Comparison of ENCODE assay signal across 22 mouse cellular contexts in genomic region chr1:53782956-53783355, GRCm38 (mm10). TPM values are rescaled to one million over a fixed set of nuclear protein-coding genes. Genes with fewer than 3 reads are reported as not detected.
DNase-seq lines count a peak whose midpoint lies in the region; ATAC-seq and TF ChIP-seq lines count a peak whose summit lies in the region.
"Had no signal": no experiment of that assay in that cellular context is flagged by ENCODE, and none has a peak within 500 bp of the region (broad histone marks: within the 10 kb centered on the region; RNA-seq: fewer than 3 reads in every experiment).

No protein-coding gene starts in this region.

- TF ChIP-seq POLR2A in bone marrow macrophage, adult 2 months (IDR thresholded peaks at IDR 0.05; ENCODE audit: borderline replicate concordance, low read depth, low read length), result no peak

- no peak for ATAC-seq in heart, embryonic 14.5 days (ENCODE audit: insufficient number of reproducible peaks, insufficient read depth, low FRiP score, low read depth)
- no peak for ATAC-seq in heart, embryonic 12.5 days (ENCODE audit: insufficient number of reproducible peaks, low FRiP score)
- no peak for ATAC-seq in liver, embryonic 15.5 days (ENCODE audit: insufficient read depth)
- no peak for ATAC-seq in forebrain, embryonic 11.5 days (replicated peaks; ENCODE audit: low FRiP score)
- ATAC-seq: forebrain, embryonic 14.5 days; lung, postnatal 0 days had no signal

- no peaks in the 10 kb centered on the region for H3K36me3 ChIP-seq in heart, embryonic 14.5 days (ENCODE audit: control insufficient read depth, insufficient read depth, low read length)
- H3K36me3 ChIP-seq in heart, embryonic 12.5 days, result no peaks in the 10 kb centered on the region
- H3K36me3 ChIP-seq in liver, embryonic 15.5 days (replicated peaks), result no peaks in the 10 kb centered on the region
- H3K36me3 ChIP-seq in limb, embryonic 10.5 days, result no peaks in the 10 kb centered on the region
- no peaks in the 10 kb centered on the region for H3K36me3 ChIP-seq in forebrain, embryonic 11.5 days (ENCODE audit: control insufficient read depth, insufficient read depth, low read length)
- H3K36me3 ChIP-seq: embryonic facial prominence, embryonic 15.5 days; heart, embryonic 15.5 days; hindbrain, embryonic 10.5 days; kidney, embryonic 15.5 days; midbrain, embryonic 10.5 days had no signal

- TF ChIP-seq CTCF in bone marrow macrophage, adult 2 months (IDR thresholded peaks at IDR 0.05; ENCODE audit: low read depth, low read length), result no peak

- WGBS in heart, embryonic 14.5 days, result 89% methylated on average over 1 of the region's 1 CpGs
- 92% methylated on average over 1 of the region's 1 CpGs for WGBS in heart, embryonic 12.5 days
- 79% methylated on average over 1 of the region's 1 CpGs for WGBS in liver, embryonic 15.5 days (ENCODE audit: insufficient replicate concordance)
- WGBS in limb, embryonic 10.5 days, result 98% methylated on average over 1 of the region's 1 CpGs
- WGBS in forebrain, embryonic 11.5 days, result 92% methylated on average over 1 of the region's 1 CpGs

- H3K9me3 ChIP-seq in heart, embryonic 14.5 days (ENCODE audit: control insufficient read depth, low read length), result no peaks in the 10 kb centered on the region
- H3K9me3 ChIP-seq in heart, embryonic 12.5 days (replicated peaks), result no peaks in the 10 kb centered on the region
- H3K9me3 ChIP-seq in liver, embryonic 15.5 days (replicated peaks), result no peaks in the 10 kb centered on the region
- H3K9me3 ChIP-seq in limb, embryonic 10.5 days (replicated peaks), result no peaks in the 10 kb centered on the region
- H3K9me3 ChIP-seq in forebrain, embryonic 11.5 days (ENCODE audit: control insufficient read depth, low read length), result no peaks in the 10 kb centered on the region
- H3K9me3 ChIP-seq: embryonic facial prominence, embryonic 15.5 days; G1E; heart, embryonic 15.5 days; hindbrain, embryonic 10.5 days; kidney, embryonic 15.5 days; midbrain, embryonic 10.5 days had no signal

- H3K27ac ChIP-seq in heart, embryonic 14.5 days (replicated peaks in 1 of 2; ENCODE audit: control insufficient read depth in 1 of 2, insufficient read depth in 1 of 2, low read depth in 2 of 2, low read length in 2 of 2), result no peak overlapping the region
- H3K27ac ChIP-seq in heart, embryonic 12.5 days (ENCODE audit: poor library complexity, severe bottlenecking), result no peak overlapping the region
- no peak overlapping the region for H3K27ac ChIP-seq in bone marrow macrophage, adult 2 months (ENCODE audit: insufficient read depth, low read depth, low read length)
- H3K27ac ChIP-seq in liver, embryonic 15.5 days (replicated peaks), result no peak overlapping the region
- no peak overlapping the region for H3K27ac ChIP-seq in limb, embryonic 10.5 days
- H3K27ac ChIP-seq in forebrain, embryonic 11.5 days (ENCODE audit: low read depth, low read length), result no peak overlapping the region
- H3K27ac ChIP-seq: embryonic facial prominence, embryonic 15.5 days; heart, embryonic 15.5 days; hindbrain, embryonic 10.5 days; kidney, embryonic 15.5 days; midbrain, embryonic 10.5 days; stomach, postnatal 0 days had no signal

- H3K9ac ChIP-seq in heart, embryonic 14.5 days (ENCODE audit: low read length), result no peak overlapping the region
- H3K9ac ChIP-seq in heart, embryonic 12.5 days, result no peak overlapping the region
- H3K9ac ChIP-seq in liver, embryonic 15.5 days, result no peak overlapping the region
- H3K9ac ChIP-seq in forebrain, embryonic 11.5 days (ENCODE audit: low read length), result no peak overlapping the region
- H3K9ac ChIP-seq: embryonic facial prominence, embryonic 15.5 days; heart, embryonic 15.5 days; kidney, embryonic 15.5 days had no signal

- DNase-seq in A20 (ENCODE audit: low read depth, low spot score), result peak; percentile 63
- DNase-seq in limb, embryonic 10.5 days (ENCODE audit: low spot score), result no peak
- no peak for DNase-seq in forebrain, embryonic 11.5 days (ENCODE audit: low spot score)
- DNase-seq in urinary bladder, postnatal 14 days (ENCODE audit: low spot score), result no peak
- DNase-seq: cerebellum, adult 11 months; cerebellum, postnatal 14 days; embryo, embryonic 11 days; right cerebral cortex, adult 18-20 months; thymus, postnatal 25 days had no signal

- H3K4me1 ChIP-seq in heart, embryonic 14.5 days (ENCODE audit: control insufficient read depth in 2 of 2, insufficient read depth in 2 of 2, low read length in 2 of 2), result peaks cover 0 to 3% of the 10 kb centered on the region in 2 experiments; a peak in 1 of 4 replicates
- no peaks in the 10 kb centered on the region for H3K4me1 ChIP-seq in heart, embryonic 12.5 days (replicated peaks)
- peaks cover 16% of the 10 kb centered on the region for H3K4me1 ChIP-seq in bone marrow macrophage, adult 2 months (ENCODE audit: control insufficient read depth, insufficient read depth, low read length)
- peaks cover 12% of the 10 kb centered on the region for H3K4me1 ChIP-seq in liver, embryonic 15.5 days (replicated peaks)
- 0 out of 2 replicates have a peak, but pooled peaks cover 2% of the 10 kb centered on the region for H3K4me1 ChIP-seq in limb, embryonic 10.5 days
- no peaks in the 10 kb centered on the region for H3K4me1 ChIP-seq in forebrain, embryonic 11.5 days (replicated peaks; ENCODE audit: control insufficient read depth, insufficient read depth, low read length)
- H3K4me1 ChIP-seq: embryonic facial prominence, embryonic 15.5 days had no signal

- H3K4me2 ChIP-seq in heart, embryonic 14.5 days (ENCODE audit: low read length), result peak overlapping the region; percentile 4; the same call in 1 of the 2 replicates
- no peak overlapping the region for H3K4me2 ChIP-seq in heart, embryonic 12.5 days
- H3K4me2 ChIP-seq in liver, embryonic 15.5 days, result peak overlapping the region; percentile 47
- H3K4me2 ChIP-seq in forebrain, embryonic 11.5 days (ENCODE audit: low read depth, low read length, severe bottlenecking), result no peak overlapping the region
- H3K4me2 ChIP-seq: embryonic facial prominence, embryonic 15.5 days; heart, embryonic 15.5 days; kidney, embryonic 15.5 days had no signal

- no peaks in the 10 kb centered on the region for H3K27me3 ChIP-seq in heart, embryonic 14.5 days (ENCODE audit: control insufficient read depth, insufficient read depth, low read length)
- H3K27me3 ChIP-seq in heart, embryonic 12.5 days (replicated peaks), result no peaks in the 10 kb centered on the region
- H3K27me3 ChIP-seq in liver, embryonic 15.5 days, result no peaks in the 10 kb centered on the region
- H3K27me3 ChIP-seq in limb, embryonic 10.5 days (ENCODE audit: low read depth, poor library complexity, severe bottlenecking), result no peaks in the 10 kb centered on the region
- no peaks in the 10 kb centered on the region for H3K27me3 ChIP-seq in forebrain, embryonic 11.5 days (ENCODE audit: control insufficient read depth, insufficient read depth, low read length)
- H3K27me3 ChIP-seq: embryonic facial prominence, embryonic 15.5 days; heart, embryonic 15.5 days; kidney, embryonic 15.5 days had no signal

- no peak overlapping the region for H3K4me3 ChIP-seq in heart, embryonic 14.5 days (ENCODE audit: control insufficient read depth in 1 of 2, insufficient read depth in 1 of 2, low read depth in 1 of 2, low read length in 2 of 2)
- no peak overlapping the region for H3K4me3 ChIP-seq in heart, embryonic 12.5 days
- H3K4me3 ChIP-seq in bone marrow macrophage, adult 2 months (ENCODE audit: insufficient read depth, low read length), result peak overlapping the region; percentile 56
- 0 out of 2 replicates have a peak overlapping the region, but pooled peaks have one; percentile 25 for H3K4me3 ChIP-seq in liver, embryonic 15.5 days (replicated peaks)
- no peak overlapping the region for H3K4me3 ChIP-seq in limb, embryonic 10.5 days
- no peak overlapping the region for H3K4me3 ChIP-seq in forebrain, embryonic 11.5 days (ENCODE audit: low read depth, low read length)
- H3K4me3 ChIP-seq: embryonic facial prominence, embryonic 15.5 days; heart, embryonic 15.5 days; hindbrain, embryonic 10.5 days; kidney, embryonic 15.5 days; midbrain, embryonic 10.5 days had no signal

RNA-seq across cellular contexts. Expression of gene Stk17b, which starts 2.1 kb away (rescaled TPM):
- polyA plus RNA-seq in heart, embryonic 14.5 days (2014; fragmentation: Nextera tagmentation; extraction: Ambion mirVana), result 14.5 and 16.8 TPM in 2 replicates
- 17.5 and 20.3 TPM in 2 replicates for polyA plus RNA-seq in heart, embryonic 12.5 days (2016; fragmentation: Nextera tagmentation; extraction: Ambion mirVana)
- polyA plus RNA-seq in bone marrow macrophage, adult 2 months (2012; ENCODE audit: insufficient read depth, insufficient read length, missing spikeins), result 81.1 TPM in 2 replicates
- polyA plus RNA-seq in liver, embryonic 15.5 days (2015; fragmentation: Nextera tagmentation; extraction: Ambion mirVana), result 20.4 and 21.1 TPM in 2 replicates
- 6.0 and 7.8 TPM in 2 replicates for polyA plus RNA-seq in limb, embryonic 10.5 days (2016; fragmentation: Nextera tagmentation; extraction: Ambion mirVana)
- polyA plus RNA-seq in forebrain, embryonic 11.5 days (2014; fragmentation: Nextera tagmentation; extraction: Ambion mirVana), result 11.4 and 11.7 TPM in 2 replicates

Comparison
In these comparisons a context has a peak if more than half of its experiments do, and no peak if none do; other contexts are left out.
1. H3K4me2 ChIP-seq: peak in heart, embryonic 14.5 days (single experiment) and liver, embryonic 15.5 days (single experiment); none in heart, embryonic 12.5 days (single experiment) and forebrain, embryonic 11.5 days (single experiment).
2. H3K4me3 ChIP-seq: peak in bone marrow macrophage, adult 2 months (single experiment) and liver, embryonic 15.5 days (single experiment); none in heart, embryonic 14.5 days (0 of 2), heart, embryonic 12.5 days (single experiment), limb, embryonic 10.5 days (single experiment) and forebrain, embryonic 11.5 days (single experiment).